Mouse (Mus musculus): Measurements from ENCODE around the gene Cyp2c23.

DNA sequence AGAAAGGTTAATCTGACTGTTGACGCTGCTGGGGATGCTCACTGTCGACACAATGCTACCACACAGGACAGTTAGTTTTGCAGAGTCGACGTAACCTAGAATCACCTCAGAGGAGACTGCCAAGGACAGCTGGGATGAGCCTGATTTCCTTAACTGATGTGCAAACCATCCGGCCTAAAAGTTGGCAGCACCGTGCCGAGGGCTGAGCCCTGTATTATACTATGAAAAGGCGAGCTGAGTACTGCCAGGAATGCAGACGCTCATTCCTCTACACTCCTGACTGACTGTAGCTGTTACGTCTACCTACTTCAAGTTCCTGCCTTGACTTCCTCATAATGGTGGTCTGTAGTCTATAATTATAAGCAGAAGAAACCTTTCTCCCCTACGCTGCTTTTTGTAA, 46.0 kb upstream of the Cyp2c23 start:
- TF ChIP-seq POLR2A (IDR thresholded peaks at IDR 0.05; ENCODE audit: low read depth, low read length) (no peak), CTCF (IDR thresholded peaks at IDR 0.05; ENCODE audit: extremely low read depth, insufficient read depth, insufficient read length, insufficient replicate concordance) (no peak)
